Mouse (Mus musculus): ENCODE data around the gene Phf1.
"Not testable (repeated sequence)": the region's sequence is repeated elsewhere in the genome, so short reads cannot be mapped to it uniquely, and the experiment has no call there.

Gene Phf1

GRCm38 (mm10) chr17:26917560-26917959 is 15.3 kb upstream of the Phf1 start:
- not testable (repeated sequence) for DNase-seq (ENCODE audit: low read depth, low spot score); H3K36me3 ChIP-seq (ENCODE audit: control insufficient read depth, insufficient read depth, low read length, poor library complexity, severe bottlenecking); H3K27me3 ChIP-seq (ENCODE audit: control insufficient read depth, insufficient read depth, low read length, poor library complexity, severe bottlenecking)

GRCm38 (mm10) chr17:26918343-26918742 is 14.5 kb upstream of the Phf1 start:
- Histone ChIP-seq H3K27me3 (ENCODE audit: control insufficient read depth, insufficient read depth, low read length, poor library complexity, severe bottlenecking) (no peaks in the 10 kb centered on the region), H3K36me3 (ENCODE audit: control insufficient read depth, insufficient read depth, low read length, poor library complexity, severe bottlenecking) (no peaks in the 10 kb centered on the region)
- no peak for DNase-seq (ENCODE audit: low read depth, low spot score)

GRCm38 (mm10) chr17:26919516-26919915 is 13.3 kb upstream of the Phf1 start:
- not testable (repeated sequence) for H3K27me3 ChIP-seq (ENCODE audit: control insufficient read depth, insufficient read depth, low read length, poor library complexity, severe bottlenecking); H3K36me3 ChIP-seq (ENCODE audit: control insufficient read depth, insufficient read depth, low read length, poor library complexity, severe bottlenecking); DNase-seq (ENCODE audit: low read depth, low spot score)

GRCm38 (mm10) chr17:26922368-26922767 is 10.5 kb upstream of the Phf1 start:
- not testable (repeated sequence) for H3K27me3 ChIP-seq (ENCODE audit: control insufficient read depth, insufficient read depth, low read length, poor library complexity, severe bottlenecking); H3K36me3 ChIP-seq (ENCODE audit: control insufficient read depth, insufficient read depth, low read length, poor library complexity, severe bottlenecking); DNase-seq (ENCODE audit: low read depth, low spot score)

GRCm38 (mm10) chr17:26925414-26925813 is 7.4 kb upstream of the Phf1 start:
- H3K27me3 ChIP-seq (ENCODE audit: control insufficient read depth, insufficient read depth, low read length, poor library complexity, severe bottlenecking); DNase-seq (ENCODE audit: low read depth, low spot score); H3K36me3 ChIP-seq (ENCODE audit: control insufficient read depth, insufficient read depth, low read length, poor library complexity, severe bottlenecking): not testable (repeated sequence)

GRCm38 (mm10) chr17:26931795-26932194 is 1.1 kb upstream of the Phf1 start:
- not testable (repeated sequence) for H3K27me3 ChIP-seq (ENCODE audit: control insufficient read depth, insufficient read depth, low read length, poor library complexity, severe bottlenecking); H3K36me3 ChIP-seq (ENCODE audit: control insufficient read depth, insufficient read depth, low read length, poor library complexity, severe bottlenecking)
- DNase-seq (ENCODE audit: low read depth, low spot score): peak; percentile 59

- DNase-seq (ENCODE audit: low read depth, low spot score): no peak
- Histone ChIP-seq H3K27me3 (ENCODE audit: control insufficient read depth, insufficient read depth, low read length, poor library complexity, severe bottlenecking) (no peaks in the 10 kb centered on the region), H3K36me3 (ENCODE audit: control insufficient read depth, insufficient read depth, low read length, poor library complexity, severe bottlenecking) (peaks cover 11% of the 10 kb centered on the region)
Observed at GRCm38 (mm10) chr17:26933419-26933818, 567 bp downstream of the Phf1 start.

- H3K27me3 ChIP-seq (ENCODE audit: control insufficient read depth, insufficient read depth, low read length, poor library complexity, severe bottlenecking): no peaks in the 10 kb centered on the region
- no peak for DNase-seq (ENCODE audit: low read depth, low spot score)
- peaks cover 11% of the 10 kb centered on the region for H3K36me3 ChIP-seq (ENCODE audit: control insufficient read depth, insufficient read depth, low read length, poor library complexity, severe bottlenecking)
Observed at GRCm38 (mm10) chr17:26933885-26934827, 1.3 kb downstream of the Phf1 start.

GRCm38 (mm10) chr17:26935027-26935426 is 2.2 kb downstream of the Phf1 start:
- peaks cover 11% of the 10 kb centered on the region for H3K36me3 ChIP-seq (ENCODE audit: control insufficient read depth, insufficient read depth, low read length, poor library complexity, severe bottlenecking)
- no peak for DNase-seq (ENCODE audit: low read depth, low spot score)
- no peaks in the 10 kb centered on the region for H3K27me3 ChIP-seq (ENCODE audit: control insufficient read depth, insufficient read depth, low read length, poor library complexity, severe bottlenecking)

GRCm38 (mm10) chr17:26936453-26936852 is 3.6 kb downstream of the Phf1 start:
- DNase-seq (ENCODE audit: low read depth, low spot score): no peak
- peaks cover 2% of the 10 kb centered on the region; the same call in 1 of the 2 replicates for H3K27me3 ChIP-seq (ENCODE audit: control insufficient read depth, insufficient read depth, low read length, poor library complexity, severe bottlenecking)
- peaks cover 11% of the 10 kb centered on the region for H3K36me3 ChIP-seq (ENCODE audit: control insufficient read depth, insufficient read depth, low read length, poor library complexity, severe bottlenecking)

- Histone ChIP-seq H3K27me3 (ENCODE audit: control insufficient read depth, insufficient read depth, low read length, poor library complexity, severe bottlenecking) (peaks cover 2% of the 10 kb centered on the region; the same call in 1 of the 2 replicates), H3K36me3 (ENCODE audit: control insufficient read depth, insufficient read depth, low read length, poor library complexity, severe bottlenecking) (peaks cover 11% of the 10 kb centered on the region)
- no peak for DNase-seq (ENCODE audit: low read depth, low spot score)
Observed at GRCm38 (mm10) chr17:26936921-26937695, 4.3 kb downstream of the Phf1 start.

GRCm38 (mm10) chr17:26937883-26938695 is 5.2 kb downstream of the Phf1 start:
- H3K36me3 ChIP-seq (ENCODE audit: control insufficient read depth, insufficient read depth, low read length, poor library complexity, severe bottlenecking): peaks cover 11% of the 10 kb centered on the region
- H3K27me3 ChIP-seq (ENCODE audit: control insufficient read depth, insufficient read depth, low read length, poor library complexity, severe bottlenecking): peaks cover 2% of the 10 kb centered on the region; the same call in 1 of the 2 replicates
- no peak for DNase-seq (ENCODE audit: low read depth, low spot score)

- H3K27me3 ChIP-seq (ENCODE audit: control insufficient read depth, insufficient read depth, low read length, poor library complexity, severe bottlenecking): peaks cover 2% of the 10 kb centered on the region; the same call in 1 of the 2 replicates
- peaks cover 11% of the 10 kb centered on the region for H3K36me3 ChIP-seq (ENCODE audit: control insufficient read depth, insufficient read depth, low read length, poor library complexity, severe bottlenecking)
- no peak for DNase-seq (ENCODE audit: low read depth, low spot score)
Observed at GRCm38 (mm10) chr17:26938731-26939130, 5.9 kb downstream of the Phf1 start.

- peaks cover 11% of the 10 kb centered on the region for H3K36me3 ChIP-seq (ENCODE audit: control insufficient read depth, insufficient read depth, low read length, poor library complexity, severe bottlenecking)
- peak; percentile 100 for DNase-seq (ENCODE audit: low read depth, low spot score)
- peaks cover 2% of the 10 kb centered on the region; the same call in 1 of the 2 replicates for H3K27me3 ChIP-seq (ENCODE audit: control insufficient read depth, insufficient read depth, low read length, poor library complexity, severe bottlenecking)
Observed at GRCm38 (mm10) chr17:26939178-26939972, 6.5 kb downstream of the Phf1 start, which contains the start of gene Cuta. Cuta (minus strand) TSS chr17:26939569.

All from splenic B cell, adult 2 months (primary cell).